Mouse (Mus musculus) E14TG2a.4 (cell line): ENCODE data around the gene Kcna7.

ENCODE experiments used
- CTCF ChIP-seq: conservative IDR thresholded peaks from 2 replicates; pipeline ENCODE4 v1.5.1; 2014; ENCODE audit warnings: low read length
- POU5F1 ChIP-seq: IDR thresholded peaks from 2 replicates; pipeline ENCODE4 v1.6.1; 2014; ENCODE audit warnings: low read length, borderline replicate concordance

GRCm38 (mm10) chr7:45412421-45412820, 7.0 kb downstream of the Kcna7 start:
- TF ChIP-seq CTCF (no peak), POU5F1 (no peak)
